26 mouse cellular contexts compared by ENCODE assay signal in the genomic region with DNA sequence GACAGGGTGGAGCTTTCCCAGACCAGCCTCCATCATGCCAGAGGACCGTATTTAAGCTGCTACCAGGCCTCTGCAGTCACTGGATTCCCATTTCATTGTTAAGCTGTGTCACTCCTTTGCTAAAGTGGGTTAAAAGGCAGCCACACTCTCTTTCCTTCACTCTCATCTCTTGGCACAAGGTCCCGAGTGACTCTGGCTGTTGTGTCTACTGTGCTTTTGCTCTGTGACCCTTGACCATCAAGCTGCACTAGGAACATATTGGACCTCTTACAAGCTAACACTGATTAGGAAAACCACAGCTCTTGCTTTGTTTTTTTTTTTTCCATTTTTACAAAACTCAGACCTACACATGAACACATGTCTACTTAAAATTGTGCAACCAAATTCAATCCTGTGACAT. TPM values are rescaled to one million over a fixed set of nuclear protein-coding genes. Genes with fewer than 3 reads are reported as not detected.
"Had no signal": no experiment of that assay in that cellular context is flagged by ENCODE, and none has a peak within 500 bp of the region (broad histone marks: within the 10 kb centered on the region; RNA-seq: fewer than 3 reads in every experiment).

No protein-coding gene starts in this region.

- H3K9ac ChIP-seq: limb, embryonic 12.5 days; limb, embryonic 15.5 days; liver, embryonic 12.5 days; liver, embryonic 15.5 days; lung, embryonic 15.5 days; neural tube, embryonic 12.5 days; neural tube, embryonic 15.5 days had no signal

- H3K4me3 ChIP-seq: layer of hippocampus, adult 2 months; limb, embryonic 12.5 days; limb, embryonic 15.5 days; liver, embryonic 12.5 days; liver, embryonic 15.5 days; lung, embryonic 15.5 days; neural tube, embryonic 12.5 days; neural tube, embryonic 15.5 days had no signal

- H3K36me3 ChIP-seq: limb, embryonic 12.5 days; limb, embryonic 15.5 days; liver, embryonic 12.5 days; liver, embryonic 15.5 days; lung, embryonic 15.5 days; neural tube, embryonic 12.5 days; neural tube, embryonic 15.5 days had no signal

- H3K27me3 ChIP-seq: limb, embryonic 12.5 days; limb, embryonic 15.5 days; liver, embryonic 12.5 days; liver, embryonic 15.5 days; lung, embryonic 15.5 days; neural tube, embryonic 12.5 days; neural tube, embryonic 15.5 days had no signal

- H3K27ac ChIP-seq: kidney, postnatal 0 days; layer of hippocampus, adult 2 months; limb, embryonic 12.5 days; limb, embryonic 15.5 days; liver, embryonic 12.5 days; liver, embryonic 15.5 days; lung, embryonic 15.5 days; macrophage; neural tube, embryonic 12.5 days; neural tube, embryonic 15.5 days; stomach, postnatal 0 days had no signal

- DNase-seq: kidney, postnatal 25 days; left cerebral cortex, postnatal 4 days; lung, postnatal 14 days; midbrain, embryonic 14.5 days; right cerebral cortex, adult 18-20 months; right cerebral cortex, postnatal 14 days; right cerebral cortex, postnatal 4 days; thymus, adult 2 months; thymus, postnatal 14 days; thymus, postnatal 4 days had no signal

- ATAC-seq: inflammation-experienced regulatory T-cells, adult 6 months; intestine, embryonic 16.5 days; liver, embryonic 12.5 days had no signal

- H3K9me3 ChIP-seq: limb, embryonic 12.5 days; limb, embryonic 15.5 days; liver, embryonic 12.5 days; liver, embryonic 15.5 days; lung, embryonic 15.5 days; neural tube, embryonic 12.5 days; neural tube, embryonic 15.5 days had no signal

- H3K4me2 ChIP-seq: limb, embryonic 12.5 days; limb, embryonic 15.5 days; liver, embryonic 12.5 days; liver, embryonic 15.5 days; lung, embryonic 15.5 days; midbrain, embryonic 11.5 days; neural tube, embryonic 12.5 days; neural tube, embryonic 15.5 days had no signal

- H3K4me1 ChIP-seq: limb, embryonic 15.5 days; liver, embryonic 12.5 days; liver, embryonic 15.5 days; lung, embryonic 15.5 days had no signal

RNA-seq across cellular contexts. Expression of gene Htr7, which starts 52.3 kb away (rescaled TPM):
- total RNA-seq: megakaryocyte-erythroid progenitor cell, adult 5-6 weeks had no signal
- polyA plus RNA-seq: inflammation-experienced regulatory T-cells, adult 6 months; liver, embryonic 12.5 days; liver, embryonic 15.5 days; stomach, embryonic 14.5 days had no signal
